Mouse (Mus musculus): Measurements from ENCODE around the gene Ttc17. TPM values are rescaled to one million over a fixed set of nuclear protein-coding genes. Genes with fewer than 3 reads are reported as not detected.
"Not testable (repeated sequence)": the region's sequence is repeated elsewhere in the genome, so short reads cannot be mapped to it uniquely, and the experiment has no call there.

Gene Ttc17
- total and polyA plus RNA-seq, 2 experiments from 2014 or later = 17.1 to 22.3 TPM

DNA sequence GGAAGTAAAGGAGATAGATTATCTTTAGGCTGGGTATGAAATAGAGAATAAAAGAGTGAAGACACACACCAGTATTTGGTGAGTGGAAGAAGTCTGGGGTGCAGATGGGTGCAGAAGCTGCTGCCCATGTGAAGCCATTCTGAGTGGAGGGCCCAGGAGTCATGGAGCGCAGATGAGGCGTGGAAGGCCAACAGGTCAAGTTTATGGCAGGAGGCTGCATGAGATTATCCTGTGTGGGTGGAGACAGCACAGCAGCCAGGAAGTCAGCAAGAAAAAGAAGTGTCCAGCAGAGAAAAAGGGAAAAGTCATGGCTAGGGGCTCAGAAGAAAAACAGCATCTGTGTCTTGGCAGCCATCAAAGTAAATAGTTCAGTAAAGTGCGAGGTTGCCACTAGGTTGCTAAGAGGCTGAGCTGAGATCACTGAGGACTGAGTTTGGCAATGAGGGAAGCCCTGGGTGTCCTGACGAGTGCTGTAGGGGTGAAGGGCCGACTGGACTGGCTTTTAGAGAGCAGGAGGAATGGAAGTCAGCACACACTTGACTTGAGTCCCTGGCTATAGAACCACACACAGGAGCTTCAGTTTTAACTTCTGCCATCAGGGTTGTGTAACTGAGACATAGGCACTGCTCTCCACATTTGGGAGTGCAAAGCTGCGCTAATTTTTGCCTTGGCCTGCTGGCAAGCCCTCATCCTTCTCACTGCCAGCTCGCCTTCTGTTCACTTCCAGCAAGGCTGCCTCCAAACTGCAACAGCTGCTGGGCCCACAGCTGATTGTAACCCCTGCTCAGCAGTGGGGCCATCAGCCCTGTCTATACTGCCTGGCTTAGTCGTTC lies 8.1 kb downstream of the Ttc17 start:
- DNase-seq (peak; percentile 57), ATAC-seq (peak; percentile 91)
- Histone ChIP-seq H3K4me1 (ENCODE audit: insufficient read depth) (peaks cover 4% of the 10 kb centered on the region; the same call in 1 of the 2 replicates), H3K27me3 (ENCODE audit: insufficient read depth, low read length) (no peaks in the 10 kb centered on the region), H3K4me2 (ENCODE audit: low read depth) (no peak overlapping the region), H3K27ac (ENCODE audit: low read depth, low read length) (no peak overlapping the region), H3K36me3 (ENCODE audit: insufficient read depth) (no peaks in the 10 kb centered on the region; the same call in 1 of the 2 replicates), H3K4me3 (ENCODE audit: low read depth, low read length) (no peak overlapping the region), H3K9ac (no peak overlapping the region), H3K9me3 (ENCODE audit: low read length) (no peaks in the 10 kb centered on the region)
- WGBS = 46% methylated on average over 8 of the region's 8 CpGs
- no peak for TF ChIP-seq CTCF (IDR thresholded peaks at IDR 0.05; ENCODE audit: low read depth)

DNA sequence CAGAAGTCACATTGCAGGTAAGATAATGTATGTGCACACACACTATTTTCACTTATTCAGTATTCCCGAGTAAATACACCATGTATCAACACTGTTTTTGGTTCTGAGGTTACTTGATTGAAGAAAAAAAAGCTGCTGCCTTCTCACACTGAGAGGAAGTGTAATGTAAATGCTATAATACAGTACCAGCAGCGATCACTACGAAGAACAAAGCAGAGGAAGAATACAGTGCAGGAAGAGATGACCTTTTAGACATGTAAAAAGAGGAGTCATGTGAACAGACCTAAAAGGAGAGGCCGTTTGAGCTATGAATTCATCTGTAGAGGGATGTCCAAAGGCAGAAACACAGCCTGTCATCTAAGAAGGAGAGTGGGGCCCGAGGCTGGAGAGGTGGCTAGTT lies 9.0 kb downstream of the Ttc17 start:
- Histone ChIP-seq H3K4me3 (ENCODE audit: low read depth, low read length) (no peak overlapping the region), H3K4me2 (ENCODE audit: low read depth) (no peak overlapping the region), H3K4me1 (ENCODE audit: insufficient read depth) (peaks cover 4% of the 10 kb centered on the region; the same call in 1 of the 2 replicates), H3K27ac (ENCODE audit: low read depth, low read length) (no peak overlapping the region), H3K36me3 (ENCODE audit: insufficient read depth) (no peaks in the 10 kb centered on the region; the same call in 1 of the 2 replicates), H3K9me3 (ENCODE audit: low read length) (no peaks in the 10 kb centered on the region), H3K27me3 (ENCODE audit: insufficient read depth, low read length) (no peaks in the 10 kb centered on the region), H3K9ac (no peak overlapping the region)
- no peak for TF ChIP-seq CTCF (IDR thresholded peaks at IDR 0.05; ENCODE audit: low read depth)
- no peak for ATAC-seq
- WGBS = 85% methylated on average over 5 of the region's 5 CpGs
- DNase-seq = no peak

DNA sequence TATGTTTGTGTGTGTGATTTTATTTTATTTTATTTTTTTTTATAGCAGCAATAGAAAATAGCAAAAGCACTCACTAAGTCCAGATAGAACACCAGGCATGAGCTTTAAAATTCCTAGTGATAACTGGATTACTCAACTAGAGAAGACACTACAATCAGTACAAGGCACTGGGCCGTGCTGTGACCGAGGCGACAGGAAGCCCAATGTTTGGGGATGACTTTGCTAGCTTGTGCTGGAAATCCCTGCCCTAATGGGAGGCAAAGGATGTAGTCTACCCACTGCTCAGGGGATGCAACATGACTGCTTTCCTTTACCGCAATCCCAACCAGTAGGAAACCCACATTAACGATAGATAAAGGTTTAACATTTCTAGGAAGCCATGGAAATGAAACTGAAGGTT lies 10.2 kb downstream of the Ttc17 start:
- Histone ChIP-seq H3K4me3 (ENCODE audit: low read depth, low read length) (no peak overlapping the region), H3K9me3 (ENCODE audit: low read length) (no peaks in the 10 kb centered on the region), H3K9ac (no peak overlapping the region), H3K36me3 (ENCODE audit: insufficient read depth) (no peaks in the 10 kb centered on the region; the same call in 1 of the 2 replicates), H3K4me2 (ENCODE audit: low read depth) (no peak overlapping the region), H3K4me1 (ENCODE audit: insufficient read depth) (peaks cover 4% of the 10 kb centered on the region; the same call in 1 of the 2 replicates), H3K27me3 (ENCODE audit: insufficient read depth, low read length) (no peaks in the 10 kb centered on the region), H3K27ac (ENCODE audit: low read depth, low read length) (no peak overlapping the region)
- ATAC-seq (no peak), DNase-seq (no peak)
- WGBS = 93% methylated on average over 5 of the region's 5 CpGs
- TF ChIP-seq CTCF (IDR thresholded peaks at IDR 0.05; ENCODE audit: low read depth) = no peak

DNA sequence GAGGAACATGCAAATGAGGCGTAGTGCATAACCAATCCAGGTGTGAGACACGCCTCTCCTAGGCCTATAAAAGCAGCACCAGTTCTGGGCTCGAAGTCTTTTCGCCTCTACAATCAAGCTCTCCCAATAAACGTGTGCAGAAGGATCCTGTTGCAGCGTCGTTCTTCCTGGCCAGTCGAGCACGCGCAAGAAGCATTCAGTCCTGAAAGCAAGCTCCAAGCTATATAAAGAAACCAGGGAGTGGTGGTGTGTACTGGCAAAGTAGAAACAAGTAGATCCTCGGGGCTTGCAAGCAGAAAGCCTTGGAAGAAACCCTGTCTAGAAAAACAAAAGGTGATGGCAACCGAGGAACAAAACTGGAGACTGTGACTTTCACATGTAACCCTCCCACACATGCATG lies 15.4 kb downstream of the Ttc17 start:
- WGBS = 93% methylated on average over 10 of the region's 12 CpGs
- not testable (repeated sequence) for H3K27ac ChIP-seq (ENCODE audit: low read depth, low read length); DNase-seq; H3K27me3 ChIP-seq (ENCODE audit: insufficient read depth, low read length); H3K4me2 ChIP-seq (ENCODE audit: low read depth); ATAC-seq; H3K9ac ChIP-seq; H3K4me1 ChIP-seq (ENCODE audit: insufficient read depth); H3K4me3 ChIP-seq (ENCODE audit: low read depth, low read length); H3K9me3 ChIP-seq (ENCODE audit: low read length); H3K36me3 ChIP-seq (ENCODE audit: insufficient read depth)

DNA sequence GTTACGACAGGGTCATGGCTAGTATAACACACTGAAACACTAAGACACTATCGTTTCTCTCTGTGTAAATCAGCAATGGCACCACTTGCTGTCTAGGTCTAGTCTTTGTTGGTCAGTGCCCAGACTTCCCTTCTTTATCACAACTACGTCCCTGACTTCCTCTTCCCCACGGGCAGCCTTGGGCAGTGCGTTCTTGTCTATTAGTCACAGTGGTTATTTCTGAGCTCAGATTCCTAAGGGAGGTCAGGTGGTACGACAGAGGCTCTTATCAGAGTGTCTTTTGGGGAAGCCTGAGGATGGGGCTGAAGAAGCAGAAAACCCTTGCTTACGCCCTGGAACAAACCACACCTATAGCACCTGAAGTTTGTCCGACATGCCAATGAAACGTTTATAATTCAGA lies 17.5 kb downstream of the Ttc17 start:
- H3K4me3 ChIP-seq (ENCODE audit: low read depth, low read length) = no peak overlapping the region
- no peak overlapping the region for H3K9ac ChIP-seq
- no peaks in the 10 kb centered on the region for H3K9me3 ChIP-seq (ENCODE audit: low read length)
- H3K27ac ChIP-seq (ENCODE audit: low read depth, low read length) = no peak overlapping the region
- 0 out of 2 replicates have a peak, but pooled peaks cover 2% of the 10 kb centered on the region for H3K36me3 ChIP-seq (ENCODE audit: insufficient read depth)
- TF ChIP-seq CTCF (IDR thresholded peaks at IDR 0.05; ENCODE audit: low read depth) = no peak
- DNase-seq = no peak
- 93% methylated on average over 9 of the region's 9 CpGs for WGBS
- no peaks in the 10 kb centered on the region for H3K4me1 ChIP-seq (ENCODE audit: insufficient read depth)
- H3K27me3 ChIP-seq (ENCODE audit: insufficient read depth, low read length) = no peaks in the 10 kb centered on the region
- H3K4me2 ChIP-seq (ENCODE audit: low read depth) = no peak overlapping the region
- ATAC-seq = no peak

DNA sequence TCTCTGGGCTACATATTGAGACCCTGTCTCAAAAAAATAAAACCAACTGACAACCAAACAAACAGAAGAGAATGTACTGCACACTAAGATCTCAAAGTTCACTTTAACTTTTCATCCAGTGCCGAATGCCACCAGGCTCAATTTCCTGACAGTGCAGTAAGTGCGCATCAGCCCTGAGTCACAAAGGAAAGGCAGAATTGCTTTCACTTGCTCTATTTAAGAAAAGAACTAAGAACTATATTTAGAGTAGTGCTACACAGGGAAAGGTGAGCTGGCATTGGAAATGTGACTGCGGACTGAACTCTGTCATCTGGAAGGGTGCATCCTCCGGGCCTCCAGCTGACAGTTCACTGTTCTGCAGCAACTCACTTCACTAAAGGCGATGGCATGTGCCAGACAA lies 18.6 kb downstream of the Ttc17 start:
- H3K4me2 ChIP-seq (ENCODE audit: low read depth) = no peak overlapping the region
- 91% methylated on average over 5 of the region's 5 CpGs for WGBS
- H3K4me3 ChIP-seq (ENCODE audit: low read depth, low read length) = no peak overlapping the region
- no peaks in the 10 kb centered on the region for H3K27me3 ChIP-seq (ENCODE audit: insufficient read depth, low read length)
- no peaks in the 10 kb centered on the region for H3K4me1 ChIP-seq (ENCODE audit: insufficient read depth)
- ATAC-seq = no peak
- peaks cover 6% of the 10 kb centered on the region for H3K36me3 ChIP-seq (ENCODE audit: insufficient read depth)
- H3K9ac ChIP-seq = no peak overlapping the region
- TF ChIP-seq CTCF (IDR thresholded peaks at IDR 0.05; ENCODE audit: low read depth) = no peak
- DNase-seq = no peak
- H3K9me3 ChIP-seq (ENCODE audit: low read length) = no peaks in the 10 kb centered on the region
- no peak overlapping the region for H3K27ac ChIP-seq (ENCODE audit: low read depth, low read length)

DNA sequence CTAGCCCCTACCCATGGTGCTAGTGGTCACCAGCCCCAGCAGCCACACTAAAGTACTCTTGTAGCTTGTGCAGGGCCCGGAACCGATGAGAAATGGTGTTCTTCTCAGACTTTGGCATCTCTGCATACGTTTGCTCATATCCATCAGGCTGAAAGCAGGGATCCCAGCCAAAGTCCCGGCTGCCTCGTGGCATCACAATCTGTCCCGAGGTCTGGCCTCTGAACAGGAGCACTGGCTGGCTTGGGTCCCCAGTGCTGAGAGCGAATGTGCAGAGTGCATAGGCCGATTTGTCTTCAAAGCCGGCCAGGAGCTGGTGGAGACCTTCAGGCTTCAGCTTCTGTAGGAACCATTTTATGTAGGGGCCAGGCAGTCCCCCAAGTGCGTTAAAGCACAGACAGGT lies 22.0 kb downstream of the Ttc17 start:
- H3K4me2 ChIP-seq (ENCODE audit: low read depth); H3K27me3 ChIP-seq (ENCODE audit: insufficient read depth, low read length); DNase-seq; H3K27ac ChIP-seq (ENCODE audit: low read depth, low read length); H3K4me1 ChIP-seq (ENCODE audit: insufficient read depth); H3K9ac ChIP-seq; H3K9me3 ChIP-seq (ENCODE audit: low read length); H3K4me3 ChIP-seq (ENCODE audit: low read depth, low read length): not testable (repeated sequence)
- WGBS = 77% methylated on average over 10 of the region's 10 CpGs
- peak; percentile 38; the same call in 1 of the 2 replicates for ATAC-seq
- peaks cover 15% of the 10 kb centered on the region for H3K36me3 ChIP-seq (ENCODE audit: insufficient read depth)
